Mouse (Mus musculus): Measurements from ENCODE around the gene Zbtb25. TPM values are rescaled to one million over a fixed set of nuclear protein-coding genes. Genes with fewer than 3 reads are reported as not detected.

Gene Zbtb25
- polyA plus RNA-seq, 1 experiment from 2014 or later, result 4.3 TPM

DNA sequence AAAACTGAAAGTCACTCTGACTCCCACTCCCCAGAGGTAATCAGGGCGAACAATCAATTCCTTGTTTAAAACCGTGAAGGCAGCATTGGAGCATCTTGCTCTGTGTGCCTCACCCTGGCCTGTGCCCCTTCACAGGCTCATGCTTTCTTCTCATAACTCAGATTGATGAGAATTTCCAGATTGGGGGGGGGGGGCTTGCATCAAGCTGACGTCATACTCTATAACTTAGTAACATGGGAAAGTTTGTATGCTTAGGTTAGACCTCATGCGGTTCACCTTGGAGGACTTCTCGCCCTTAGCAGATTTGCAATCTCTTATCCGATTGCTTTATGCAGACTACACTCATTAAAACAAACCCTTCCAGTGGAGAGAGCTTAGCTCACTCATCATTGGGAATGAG lies 4.6 kb upstream of the Zbtb25 start:
- 0 out of 2 replicates have a peak, but pooled peaks cover 6% of the 10 kb centered on the region for H3K4me1 ChIP-seq (replicated peaks; ENCODE audit: control insufficient read depth, insufficient read depth, low read length)
- no peak for TF ChIP-seq CTCF (IDR thresholded peaks at IDR 0.05; ENCODE audit: low read depth)
- no peaks in the 10 kb centered on the region for H3K36me3 ChIP-seq (ENCODE audit: control insufficient read depth, insufficient read depth)
- ATAC-seq, result no peak
- H3K4me3 ChIP-seq (ENCODE audit: low read depth, low read length), result no peak overlapping the region
- no peak overlapping the region for H3K4me2 ChIP-seq (replicated peaks; ENCODE audit: low read depth)
- H3K9ac ChIP-seq (ENCODE audit: low read depth, low read length), result no peak overlapping the region
- H3K9me3 ChIP-seq (ENCODE audit: control insufficient read depth), result no peaks in the 10 kb centered on the region
- H3K27me3 ChIP-seq (replicated peaks; ENCODE audit: control insufficient read depth, insufficient read depth, low read length), result no peaks in the 10 kb centered on the region
- no peak overlapping the region for H3K27ac ChIP-seq (ENCODE audit: low read depth, low read length)
- 64% methylated on average over 6 of the region's 6 CpGs for WGBS

DNA sequence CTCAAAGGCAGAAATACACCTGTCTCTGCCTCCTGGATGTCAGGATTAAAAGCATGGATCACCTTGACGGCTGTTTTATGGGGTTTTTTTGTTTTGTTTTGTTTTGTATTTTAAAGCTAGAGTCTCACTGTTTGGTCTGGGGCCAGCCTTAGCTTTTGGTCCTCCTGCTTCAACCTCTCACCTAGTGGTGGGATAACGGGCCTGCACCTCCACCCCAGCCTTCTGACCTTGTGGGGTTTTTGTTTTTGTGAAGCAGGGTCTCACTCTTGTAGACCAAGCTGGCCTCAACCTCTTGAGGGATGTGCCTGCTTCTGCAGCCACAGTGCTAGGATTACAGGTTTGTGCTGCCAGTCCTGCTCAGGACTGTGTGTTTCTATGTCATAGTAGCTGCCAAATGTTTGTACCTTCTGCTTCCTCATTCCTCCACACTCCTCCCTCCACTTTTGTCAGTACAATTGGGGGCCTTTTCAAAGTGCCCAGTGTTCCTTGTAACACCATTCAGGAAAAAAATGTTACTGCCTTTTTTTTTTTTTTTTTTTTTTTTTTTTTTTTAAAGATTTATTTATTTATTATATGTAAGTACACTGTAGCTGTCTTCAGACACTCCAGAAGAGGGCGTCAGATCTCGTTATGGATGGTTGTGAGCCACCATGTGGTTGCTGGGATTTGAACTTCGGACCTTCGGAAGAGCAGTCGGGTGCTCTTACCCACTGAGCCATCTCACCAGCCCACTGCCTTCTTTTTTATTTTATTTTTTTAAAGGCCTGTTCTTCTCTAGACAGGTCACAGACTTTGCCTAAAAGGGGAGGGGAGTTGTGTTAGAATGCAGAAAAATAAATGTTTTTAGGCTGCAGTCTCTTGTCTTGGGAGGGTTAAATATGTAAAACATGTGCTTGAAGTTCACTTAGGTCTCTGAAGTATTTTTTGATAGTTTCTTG lies 3.7 kb upstream of the Zbtb25 start:
- Histone ChIP-seq H3K9me3 (ENCODE audit: control insufficient read depth) (no peaks in the 10 kb centered on the region), H3K9ac (ENCODE audit: low read depth, low read length) (no peak overlapping the region), H3K4me3 (ENCODE audit: low read depth, low read length) (no peak overlapping the region), H3K4me1 (replicated peaks; ENCODE audit: control insufficient read depth, insufficient read depth, low read length) (peaks cover 6% of the 10 kb centered on the region; the same call in 1 of the 2 replicates), H3K36me3 (ENCODE audit: control insufficient read depth, insufficient read depth) (no peaks in the 10 kb centered on the region), H3K4me2 (replicated peaks; ENCODE audit: low read depth) (no peak overlapping the region), H3K27ac (ENCODE audit: low read depth, low read length) (no peak overlapping the region), H3K27me3 (replicated peaks; ENCODE audit: control insufficient read depth, insufficient read depth, low read length) (no peaks in the 10 kb centered on the region)
- ATAC-seq, result no peak
- peak; percentile 37; the same call in 1 of the 2 replicates for TF ChIP-seq CTCF (IDR thresholded peaks at IDR 0.05; ENCODE audit: low read depth)
- WGBS, result 69% methylated on average over 5 of the region's 7 CpGs

DNA sequence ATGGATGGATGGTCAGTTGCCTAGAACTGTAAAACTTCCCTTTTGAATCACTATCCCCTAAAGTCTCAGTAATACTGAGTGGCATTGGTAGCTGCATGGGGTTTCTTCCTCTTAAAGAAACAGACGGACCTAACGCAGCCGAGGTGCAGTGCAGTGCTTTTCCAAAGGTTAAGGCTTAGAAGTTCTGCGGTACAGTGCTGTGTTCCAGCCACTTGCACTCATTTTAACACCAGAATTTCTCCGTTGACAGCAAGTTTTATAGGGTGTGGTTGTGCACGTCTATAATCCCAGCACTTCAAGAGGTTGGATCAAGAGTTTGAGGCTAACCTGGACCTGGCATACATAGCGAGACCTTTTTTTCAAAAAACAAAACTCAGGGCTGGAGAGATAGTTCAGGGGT lies 2.6 kb upstream of the Zbtb25 start:
- H3K27ac ChIP-seq (ENCODE audit: low read depth, low read length), result no peak overlapping the region
- no peaks in the 10 kb centered on the region for H3K36me3 ChIP-seq (ENCODE audit: control insufficient read depth, insufficient read depth)
- no peaks in the 10 kb centered on the region for H3K27me3 ChIP-seq (replicated peaks; ENCODE audit: control insufficient read depth, insufficient read depth, low read length)
- ATAC-seq, result no peak
- peaks cover 6% of the 10 kb centered on the region; the same call in 1 of the 2 replicates for H3K4me1 ChIP-seq (replicated peaks; ENCODE audit: control insufficient read depth, insufficient read depth, low read length)
- WGBS, result 34% methylated on average over 7 of the region's 7 CpGs
- peak overlapping the region; percentile 97 for H3K4me3 ChIP-seq (ENCODE audit: low read depth, low read length)
- peak overlapping the region; percentile 96; the same call in 1 of the 2 replicates for H3K9ac ChIP-seq (ENCODE audit: low read depth, low read length)
- TF ChIP-seq CTCF (IDR thresholded peaks at IDR 0.05; ENCODE audit: low read depth), result no peak
- peak overlapping the region; percentile 75 for H3K4me2 ChIP-seq (replicated peaks; ENCODE audit: low read depth)
- H3K9me3 ChIP-seq (ENCODE audit: control insufficient read depth), result no peaks in the 10 kb centered on the region

DNA sequence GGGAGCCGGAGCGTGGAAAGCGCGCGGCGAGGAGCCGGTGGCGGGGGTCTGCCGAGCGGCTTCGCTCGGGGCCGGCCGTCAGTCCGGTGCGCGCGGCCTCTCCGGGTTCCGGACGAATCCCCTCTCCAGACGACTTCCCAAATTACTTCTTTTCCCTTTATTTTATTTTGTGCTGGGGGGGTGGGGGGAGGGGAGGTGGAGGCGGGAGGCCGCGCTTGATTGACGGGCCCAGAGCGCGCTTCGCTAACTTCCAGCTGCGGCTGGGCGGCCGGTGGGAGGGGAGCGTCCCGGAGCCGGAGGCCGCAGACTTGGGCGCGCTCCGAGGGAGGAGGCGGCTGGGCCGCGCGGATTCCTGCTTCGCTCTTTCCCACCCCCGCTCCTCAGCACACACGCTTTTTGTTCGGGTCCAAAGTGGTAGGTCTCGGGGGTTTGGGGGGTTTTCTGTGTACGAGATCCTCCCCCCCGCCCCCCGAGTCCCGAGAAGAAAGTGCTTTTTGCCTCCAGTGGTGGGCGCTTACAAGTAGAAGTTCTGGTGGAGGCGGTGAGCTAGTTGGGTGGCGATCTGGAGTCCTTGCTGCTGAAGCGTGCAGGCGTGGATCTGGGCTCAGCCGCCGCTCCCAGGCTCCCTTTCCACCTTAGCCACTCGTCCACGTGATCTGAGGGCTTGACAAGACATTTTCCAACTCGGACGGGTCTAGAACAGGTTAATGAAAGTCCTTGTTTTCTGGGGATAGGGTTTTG lies 1.6 kb upstream of the Zbtb25 start:
- no peaks in the 10 kb centered on the region for H3K9me3 ChIP-seq (ENCODE audit: control insufficient read depth)
- H3K4me3 ChIP-seq (ENCODE audit: low read depth, low read length), result peak overlapping the region; percentile 97
- TF ChIP-seq CTCF (IDR thresholded peaks at IDR 0.05; ENCODE audit: low read depth), result peak; percentile 41
- peak overlapping the region; percentile 75 for H3K4me2 ChIP-seq (replicated peaks; ENCODE audit: low read depth)
- H3K27ac ChIP-seq (ENCODE audit: low read depth, low read length), result peak overlapping the region; percentile 99
- no peaks in the 10 kb centered on the region for H3K36me3 ChIP-seq (ENCODE audit: control insufficient read depth, insufficient read depth)
- ATAC-seq, result peak; percentile 55
- H3K4me1 ChIP-seq (replicated peaks; ENCODE audit: control insufficient read depth, insufficient read depth, low read length), result peaks cover 6% of the 10 kb centered on the region; the same call in 1 of the 2 replicates
- WGBS, result under 1% methylated on average over 39 of the region's 63 CpGs
- no peaks in the 10 kb centered on the region for H3K27me3 ChIP-seq (replicated peaks; ENCODE audit: control insufficient read depth, insufficient read depth, low read length)
- H3K9ac ChIP-seq (ENCODE audit: low read depth, low read length), result peak overlapping the region; percentile 96

DNA sequence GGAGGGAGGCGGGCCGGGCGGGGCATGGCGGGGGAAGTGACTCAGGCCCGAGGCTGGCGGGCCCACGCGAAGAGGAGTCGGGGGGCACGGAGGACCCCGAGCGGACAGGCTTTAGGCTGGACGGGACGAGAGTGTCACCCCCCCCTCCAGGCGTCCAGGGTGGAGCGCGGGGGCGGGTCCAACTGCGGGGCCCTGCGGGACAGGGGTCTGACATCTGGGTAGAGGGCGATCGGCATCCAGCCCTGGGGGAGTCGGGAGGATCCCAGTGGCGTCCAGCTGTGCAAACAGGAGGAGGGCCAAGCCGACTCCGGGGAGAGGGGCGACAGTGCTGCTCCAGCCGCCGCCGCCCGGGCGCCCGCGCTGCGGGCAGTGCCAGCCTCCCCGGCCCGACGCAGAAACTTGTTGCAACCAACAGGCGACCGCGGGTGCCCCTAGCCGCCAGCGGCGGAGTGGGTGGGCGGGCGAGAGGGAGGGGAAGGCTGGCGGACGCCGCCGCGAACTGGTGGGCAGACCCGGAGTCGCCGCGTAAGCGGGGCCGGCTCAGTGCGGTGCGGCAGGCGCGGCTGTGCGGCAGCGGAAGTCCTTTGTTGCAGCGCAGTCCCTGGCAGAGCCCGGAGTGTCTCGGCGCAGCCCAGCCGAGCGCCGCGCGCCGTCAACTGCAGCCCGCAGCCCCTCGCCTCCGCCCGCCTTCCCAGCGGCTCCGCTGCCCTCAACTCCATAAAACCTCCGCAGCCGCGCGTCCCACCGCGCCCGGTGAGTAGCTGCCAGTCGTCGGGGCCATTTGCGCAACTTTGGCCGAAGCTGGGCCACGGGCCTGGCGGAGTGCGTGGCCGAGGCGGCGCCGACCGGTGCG lies 802 bp upstream of the Zbtb25 start, which contains the start of gene Zbtb1:
Zbtb1 (plus strand) TSS at position 289 of the 853 bp plus-strand sequence.
- H3K9me3 ChIP-seq (ENCODE audit: control insufficient read depth), result no peaks in the 10 kb centered on the region
- H3K4me2 ChIP-seq (replicated peaks; ENCODE audit: low read depth), result peak within 1 kb of the TSS; percentile 75
- H3K27ac ChIP-seq (ENCODE audit: low read depth, low read length), result peak within 1 kb of the TSS; percentile 99
- under 1% methylated on average over 71 of the region's 99 CpGs for WGBS
- TF ChIP-seq CTCF (IDR thresholded peaks at IDR 0.05; ENCODE audit: low read depth), result peak; percentile 28; the same call in 1 of the 2 replicates
- peak within 1 kb of the TSS; percentile 96 for H3K9ac ChIP-seq (ENCODE audit: low read depth, low read length)
- H3K4me1 ChIP-seq (replicated peaks; ENCODE audit: control insufficient read depth, insufficient read depth, low read length), result peaks cover 6% of the 10 kb centered on the region; the same call in 1 of the 2 replicates
- H3K36me3 ChIP-seq (ENCODE audit: control insufficient read depth, insufficient read depth), result no peaks in the 10 kb centered on the region
- peak; percentile 42 for ATAC-seq
- peak within 1 kb of the TSS; percentile 97 for H3K4me3 ChIP-seq (ENCODE audit: low read depth, low read length)
- H3K27me3 ChIP-seq (replicated peaks; ENCODE audit: control insufficient read depth, insufficient read depth, low read length), result no peaks in the 10 kb centered on the region
